Mouse (Mus musculus): Measurements from ENCODE around the gene Car11. TPM values are rescaled to one million over a fixed set of nuclear protein-coding genes. Genes with fewer than 3 reads are reported as not detected.

Gene Car11
- total RNA-seq, 2 experiments from 2014 or later = 15.1 to 16.4 TPM

Other genes with a start within 250 kb of the Car11 start
- gene Ftl1, start 240.0 kb upstream of the Car11 start, total RNA-seq (2021) = 100 to 1,000 TPM; 684 to 753 TPM
- 10 to 100 TPM; 75.8 to 78.4 TPM for gene Bax, start 232.9 kb upstream of the Car11 start, total RNA-seq (2021)
- under 1 TPM; 0.45 to 0.54 TPM for gene Tulp2, start 218.0 kb upstream of the Car11 start, total RNA-seq (2021)
- 10 to 100 TPM; 14.9 to 20.7 TPM for gene Gm45808, start 213.0 kb upstream of the Car11 start, total RNA-seq (2021)
- gene Dhdh, start 211.0 kb upstream of the Car11 start, total RNA-seq (2021) = 10 to 100 TPM; 35.0 to 38.8 TPM
- gene Nucb1, start 189.4 kb upstream of the Car11 start, total RNA-seq (2021) = 100 to 1,000 TPM; 236 to 239 TPM
- gene Ppp1r15a, start 173.6 kb upstream of the Car11 start, total RNA-seq (2021) = 10 to 100 TPM; 36.9 to 45.1 TPM
- gene Plekha4, start 173.5 kb upstream of the Car11 start, total RNA-seq (2021) = 10 to 100 TPM; 12.5 to 17.5 TPM
- gene Hsd17b14, start 144.9 kb upstream of the Car11 start, total RNA-seq (2021) = 1 to 10 TPM; 1.3 to 1.8 TPM
- gene Bcat2, start 129.7 kb upstream of the Car11 start, total RNA-seq (2021) = 10 to 100 TPM; 96.4 to 96.5 TPM
- under 1 TPM in 1 of 2 experiments, not detected in 1; 0.34 TPM for gene Fgf21, start 84.4 kb upstream of the Car11 start, total RNA-seq (2021)
- gene Fut1, start 82.6 kb upstream of the Car11 start, total RNA-seq (2021) = under 1 TPM in 1 of 2 experiments, not detected in 1; 0.22 TPM
- 1 to 10 TPM in 1 of 2 experiments, under 1 TPM in 1; 0.54 to 1.1 TPM for gene Izumo1, start 78.0 kb upstream of the Car11 start, total RNA-seq (2021)
- 10 to 100 TPM; 31.1 to 31.2 TPM for gene Rasip1, start 72.4 kb upstream of the Car11 start, total RNA-seq (2021)
- gene Mamstr, start 59.9 kb upstream of the Car11 start, total RNA-seq (2021) = 10 to 100 TPM; 11.5 to 14.2 TPM
- gene Fut2, start 33.4 kb upstream of the Car11 start, total RNA-seq (2021) = under 1 TPM in 1 of 2 experiments, not detected in 1; 0.42 TPM
- gene Ntn5, start 15.8 kb upstream of the Car11 start, total RNA-seq (2021) = under 1 TPM in 1 of 2 experiments, not detected in 1; 0.20 TPM
- under 1 TPM; 0.11 to 0.28 TPM for gene Sec1, start 5.4 kb upstream of the Car11 start, total RNA-seq (2021)
- gene Dbp, start 5.2 kb downstream of the Car11 start, total RNA-seq (2021) = 100 to 1,000 TPM; 101 to 129 TPM
- gene Rpl18, start 15.6 kb downstream of the Car11 start, total RNA-seq (2021) = 1,000 to 10,000 TPM; 1,215 to 1,230 TPM
- 10 to 100 TPM; 30.1 to 33.3 TPM for gene Sphk2, start 18.2 kb downstream of the Car11 start, total RNA-seq (2021)
- gene Fam83e, start 21.4 kb downstream of the Car11 start, total RNA-seq (2021) = under 1 TPM; 0.45 to 0.62 TPM
- not detected for gene Spaca4, start 26.0 kb downstream of the Car11 start, total RNA-seq (2021)
- gene Lmtk3, start 83.9 kb downstream of the Car11 start, total RNA-seq (2021) = 10 to 100 TPM; 17.2 to 18.8 TPM
- 1 to 10 TPM in 1 of 2 experiments, under 1 TPM in 1; 0.64 to 1.0 TPM for gene Sult2b1, start 84.8 kb downstream of the Car11 start, total RNA-seq (2021)
- 100 to 1,000 TPM; 124 to 126 TPM for gene Cyth2, start 114.7 kb downstream of the Car11 start, total RNA-seq (2021)
- under 1 TPM; 0.45 to 0.53 TPM for gene Kcnj14, start 124.9 kb downstream of the Car11 start, total RNA-seq (2021)
- 10 to 100 TPM; 28.2 to 28.3 TPM for gene Grwd1, start 131.1 kb downstream of the Car11 start, total RNA-seq (2021)
- 100 to 1,000 TPM; 147 to 148 TPM for gene Kdelr1, start 172.9 kb downstream of the Car11 start, total RNA-seq (2021)
- gene Grin2d, start 178.5 kb downstream of the Car11 start, total RNA-seq (2021) = 1 to 10 TPM; 2.0 to 2.1 TPM
- gene Syngr4, start 196.9 kb downstream of the Car11 start, total RNA-seq (2021) = under 1 TPM; 0.79 to 0.95 TPM
- 10 to 100 TPM; 30.2 to 33.3 TPM for gene Tmem143, start 197.1 kb downstream of the Car11 start, total RNA-seq (2021)
- 100 to 1,000 TPM; 191 to 202 TPM for gene Emp3, start 221.6 kb downstream of the Car11 start, total RNA-seq (2021)
- 1 to 10 TPM; 8.8 to 10.0 TPM for gene Ccdc114, start 224.2 kb downstream of the Car11 start, total RNA-seq (2021)